In the genomic region with DNA sequence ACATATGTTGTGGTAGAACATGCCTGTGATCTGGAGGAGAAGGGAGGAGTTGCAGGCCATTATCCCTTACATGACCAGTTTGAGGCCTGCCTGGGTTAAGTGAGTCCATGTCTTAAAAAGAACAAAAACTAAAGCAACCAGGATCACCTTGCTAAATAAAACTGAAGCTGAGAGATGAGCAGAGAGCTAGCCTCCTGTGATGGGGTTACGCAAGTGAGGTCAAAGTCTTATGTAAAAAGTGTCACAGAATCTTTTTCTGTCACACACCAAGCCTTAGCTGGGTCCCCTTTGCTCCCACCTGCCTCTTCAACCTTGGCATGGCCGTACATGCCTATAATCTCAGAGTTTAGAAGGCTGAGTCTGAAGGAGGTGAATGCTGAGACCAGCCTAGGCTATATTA, we compare ENCODE assay signal across 1 mouse cellular context.
TF ChIP-seq lines count a peak whose summit lies in the region.

No protein-coding gene starts in this region.

TF ChIP-seq in MEL, 35 proteins besides CTCF, POLR2A, EP300 and RAD21 (continued from another document):
- TF ChIP-seq NRF1 (IDR thresholded peaks at IDR 0.05; ENCODE audit: insufficient read depth, low read depth, low read length, poor library complexity, severe bottlenecking) (no peak), BHLHE40 (IDR thresholded peaks at IDR 0.05; ENCODE audit: borderline replicate concordance, low read depth, low read length) (no peak), RCOR1 (IDR thresholded peaks at IDR 0.05; ENCODE audit: low read depth, low read length) (no peak), USF1 (IDR thresholded peaks at IDR 0.05; ENCODE audit: low read depth, low read length) (no peak), MXI1 (IDR thresholded peaks at IDR 0.05; ENCODE audit: low read depth, low read length) (no peak), ELF1 (IDR thresholded peaks at IDR 0.05; ENCODE audit: low read depth, low read length) (no peak), NELFE (IDR thresholded peaks at IDR 0.05; ENCODE audit: low read depth, low read length) (no peak), MAZ (IDR thresholded peaks at IDR 0.05; ENCODE audit: low read depth, low read length) (no peak), GABPA (IDR thresholded peaks at IDR 0.05; ENCODE audit: low read depth, low read length) (no peak), SMC3 (IDR thresholded peaks at IDR 0.05; ENCODE audit: low read depth, low read length) (no peak), USF2 (IDR thresholded peaks at IDR 0.05; ENCODE audit: borderline replicate concordance in 1 of 2, insufficient read depth in 1 of 2, low read depth in 1 of 2, low read length in 2 of 2) (no peak), TCF12 (IDR thresholded peaks at IDR 0.05; ENCODE audit: low read depth, low read length) (no peak)
TF ChIP-seq in MEL: peak in this region for 0.
